22 mouse cellular contexts compared by ENCODE assay signal in genomic region chr8:100291981-100292380, GRCm38 (mm10).
"Had no signal": no experiment of that assay in that cellular context is flagged by ENCODE, and none has a peak within 500 bp of the region (broad histone marks: within the 10 kb centered on the region; RNA-seq: fewer than 3 reads in every experiment).

No protein-coding gene starts in this region.

- H3K4me1 ChIP-seq: limb, embryonic 12.5 days; limb, embryonic 15.5 days; neural tube, embryonic 13.5 days; stomach, embryonic 15.5 days had no signal

- DNase-seq: kidney, adult 2 months; kidney, postnatal 25 days; layer of hippocampus, adult 9-11 months; left cerebral cortex, postnatal 4 days; liver, postnatal 0 days; lung, embryonic 14.5 days; retina, postnatal 1 day; right cerebral cortex, postnatal 25 days; spleen, adult 18-20 months; thymus, postnatal 25 days had no signal

- H3K4me3 ChIP-seq: layer of hippocampus, adult 2 months; limb, embryonic 12.5 days; limb, embryonic 15.5 days; myocyte; neural tube, embryonic 13.5 days; stomach, embryonic 15.5 days had no signal

- ATAC-seq: intestine, postnatal 0 days; liver, postnatal 0 days; lung, postnatal 0 days had no signal

- H3K27ac ChIP-seq: kidney, postnatal 0 days; layer of hippocampus, adult 2 months; limb, embryonic 12.5 days; limb, embryonic 15.5 days; liver, embryonic 14.5 days; macrophage; neural tube, embryonic 13.5 days; stomach, embryonic 15.5 days had no signal

- H3K27me3 ChIP-seq: limb, embryonic 12.5 days; limb, embryonic 15.5 days; neural tube, embryonic 13.5 days; stomach, embryonic 15.5 days had no signal

- H3K36me3 ChIP-seq: limb, embryonic 12.5 days; limb, embryonic 15.5 days; neural tube, embryonic 13.5 days; stomach, embryonic 15.5 days had no signal

- H3K9ac ChIP-seq: limb, embryonic 12.5 days; limb, embryonic 15.5 days; liver, embryonic 14.5 days; liver, postnatal 0 days; lung, embryonic 14.5 days; neural tube, embryonic 13.5 days; stomach, embryonic 15.5 days had no signal

- H3K9me3 ChIP-seq: limb, embryonic 12.5 days; limb, embryonic 15.5 days; neural tube, embryonic 13.5 days; stomach, embryonic 15.5 days had no signal

- H3K4me2 ChIP-seq: limb, embryonic 12.5 days; limb, embryonic 15.5 days; liver, embryonic 11.5 days; lung, embryonic 14.5 days; neural tube, embryonic 13.5 days; stomach, embryonic 15.5 days had no signal
